Mouse (Mus musculus): ENCODE data around the gene Actn4. TPM values are rescaled to one million over a fixed set of nuclear protein-coding genes. Genes with fewer than 3 reads are reported as not detected.

Gene Actn4
- total RNA-seq, 1 experiment, result 566 TPM

DNA sequence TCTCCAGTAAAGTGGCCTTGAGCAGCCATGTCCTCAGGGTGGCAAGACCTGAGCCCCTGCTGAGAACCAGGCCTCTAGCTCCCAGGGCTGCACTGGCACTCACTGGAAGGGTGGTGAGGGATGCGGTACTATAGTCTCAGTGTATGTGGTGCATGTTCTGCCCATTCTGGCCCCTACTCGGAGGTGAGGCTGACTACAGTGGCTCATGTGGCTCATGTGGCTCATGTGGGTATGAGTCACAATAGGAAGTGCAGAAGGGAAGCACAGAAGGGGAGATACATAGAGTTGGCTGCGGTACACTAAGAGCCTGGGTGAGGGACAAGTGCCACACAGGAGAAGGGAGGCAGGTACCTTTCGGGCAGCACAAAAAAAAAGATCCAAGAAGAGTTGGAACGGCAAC, 54.9 kb downstream of the Actn4 start:
- no peaks in the 10 kb centered on the region for H3K9me3 ChIP-seq (ENCODE audit: control insufficient read depth, insufficient read depth, low read depth, low read length)
- H3K9ac ChIP-seq (ENCODE audit: insufficient read depth, low read depth, low read length, poor library complexity, severe bottlenecking), result no peak overlapping the region
- no peak overlapping the region for H3K27ac ChIP-seq (ENCODE audit: insufficient read depth, low read depth, low read length, poor library complexity, severe bottlenecking)
- DNase-seq (ENCODE audit: low read depth, low spot score), result no peak
- in situ Hi-C loops (cut with MboI; ENCODE audit: low sequenced_read_pairs in 2 of 2, unreplicated experiment in 2 of 2), result no loop called here
- no peak for TF ChIP-seq MAFK (IDR thresholded peaks at IDR 0.05; ENCODE audit: insufficient read depth, low read depth, low read length)
- no peak for TF ChIP-seq ZC3H11A (IDR thresholded peaks at IDR 0.05; ENCODE audit: borderline replicate concordance, low read depth, low read length)
- TF ChIP-seq HCFC1 (IDR thresholded peaks at IDR 0.05; ENCODE audit: borderline replicate concordance, insufficient read depth, low read length), result no peak
- TF ChIP-seq CHD2 (IDR thresholded peaks at IDR 0.05; ENCODE audit: low read depth, low read length), result no peak
- TF ChIP-seq ZNF384 (IDR thresholded peaks at IDR 0.05; ENCODE audit: low read depth, low read length), result no peak
- H3K36me3 ChIP-seq (ENCODE audit: control insufficient read depth, insufficient read depth, low read length, poor library complexity, severe bottlenecking), result peaks cover 89% of the 10 kb centered on the region
- H3K4me3 ChIP-seq (ENCODE audit: insufficient read depth in 1 of 2, low read depth in 1 of 2, low read length in 2 of 2, poor library complexity in 1 of 2, severe bottlenecking in 1 of 2), result no peak overlapping the region
- no peaks in the 10 kb centered on the region; a peak in 1 of 4 replicates for H3K4me1 ChIP-seq (ENCODE audit: control insufficient read depth in 2 of 2, insufficient read depth in 2 of 2, low read length in 2 of 2, poor library complexity in 1 of 2)

DNA sequence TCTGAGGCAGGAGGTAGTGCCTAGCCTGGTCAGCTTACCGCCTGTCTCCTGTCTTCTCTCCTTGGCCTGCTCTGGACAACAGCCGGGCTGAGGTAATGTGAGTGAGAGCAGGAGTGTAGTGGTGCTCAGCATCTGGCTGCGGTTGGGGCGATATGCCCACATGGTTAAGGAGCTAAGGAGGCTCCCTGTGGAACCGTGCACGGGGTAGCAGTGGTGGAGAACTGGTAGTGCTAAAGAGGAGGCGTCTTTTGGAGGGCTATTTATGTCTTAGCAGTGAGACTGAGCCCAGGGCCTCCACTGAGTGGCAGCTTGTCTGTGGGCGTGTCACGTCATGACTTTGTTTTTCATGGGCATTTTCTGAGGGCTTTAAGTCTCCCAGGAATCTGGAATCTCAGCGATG, 58.4 kb downstream of the Actn4 start:
- in situ Hi-C loops (cut with MboI; ENCODE audit: low sequenced_read_pairs in 2 of 2, unreplicated experiment in 2 of 2), result no loop called here
- no peak for DNase-seq (ENCODE audit: low read depth, low spot score)
- no peak overlapping the region for H3K4me3 ChIP-seq (ENCODE audit: insufficient read depth in 1 of 2, low read depth in 1 of 2, low read length in 2 of 2, poor library complexity in 1 of 2, severe bottlenecking in 1 of 2)
- H3K36me3 ChIP-seq (ENCODE audit: control insufficient read depth, insufficient read depth, low read length, poor library complexity, severe bottlenecking), result peaks cover 93% of the 10 kb centered on the region
- H3K4me1 ChIP-seq (ENCODE audit: control insufficient read depth in 2 of 2, insufficient read depth in 2 of 2, low read length in 2 of 2, poor library complexity in 1 of 2), result no peaks in the 10 kb centered on the region; a peak in 1 of 4 replicates
- no peaks in the 10 kb centered on the region for H3K9me3 ChIP-seq (ENCODE audit: control insufficient read depth, insufficient read depth, low read depth, low read length)
- TF ChIP-seq MAFK (IDR thresholded peaks at IDR 0.05; ENCODE audit: insufficient read depth, low read depth, low read length) (no peak), ZNF384 (IDR thresholded peaks at IDR 0.05; ENCODE audit: low read depth, low read length) (no peak), HCFC1 (IDR thresholded peaks at IDR 0.05; ENCODE audit: borderline replicate concordance, insufficient read depth, low read length) (no peak), CHD2 (IDR thresholded peaks at IDR 0.05; ENCODE audit: low read depth, low read length) (no peak), ZC3H11A (IDR thresholded peaks at IDR 0.05; ENCODE audit: borderline replicate concordance, low read depth, low read length) (no peak)
- no peak overlapping the region for H3K27ac ChIP-seq (ENCODE audit: insufficient read depth, low read depth, low read length, poor library complexity, severe bottlenecking)
- no peak overlapping the region for H3K9ac ChIP-seq (ENCODE audit: insufficient read depth, low read depth, low read length, poor library complexity, severe bottlenecking)

DNA sequence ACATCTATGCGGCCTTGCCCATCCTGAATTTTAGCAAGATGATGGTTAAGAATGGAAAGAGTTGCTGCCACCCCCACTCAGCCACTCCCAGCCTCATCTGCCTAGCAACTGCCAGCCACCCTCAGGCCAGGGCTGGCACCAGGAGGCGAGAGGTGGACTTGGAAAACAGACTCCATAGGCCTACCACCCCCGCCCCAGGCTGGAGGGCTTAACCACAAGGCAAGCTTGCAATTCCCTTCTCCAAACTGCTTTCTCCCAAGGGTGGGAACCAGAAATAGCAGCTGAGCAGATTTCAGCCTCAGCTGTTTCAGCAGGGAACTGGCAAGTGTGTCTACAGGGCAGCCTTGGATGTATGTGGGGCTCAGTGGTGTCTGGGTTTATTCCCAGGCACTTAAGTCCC, 59.3 kb downstream of the Actn4 start:
- H3K4me1 ChIP-seq (ENCODE audit: control insufficient read depth in 2 of 2, insufficient read depth in 2 of 2, low read length in 2 of 2, poor library complexity in 1 of 2), result no peaks in the 10 kb centered on the region; a peak in 1 of 4 replicates
- H3K9ac ChIP-seq (ENCODE audit: insufficient read depth, low read depth, low read length, poor library complexity, severe bottlenecking), result no peak overlapping the region
- in situ Hi-C loops (cut with MboI; ENCODE audit: low sequenced_read_pairs in 2 of 2, unreplicated experiment in 2 of 2), result no loop called here
- H3K36me3 ChIP-seq (ENCODE audit: control insufficient read depth, insufficient read depth, low read length, poor library complexity, severe bottlenecking), result peaks cover 93% of the 10 kb centered on the region
- no peak overlapping the region for H3K4me3 ChIP-seq (ENCODE audit: insufficient read depth in 1 of 2, low read depth in 1 of 2, low read length in 2 of 2, poor library complexity in 1 of 2, severe bottlenecking in 1 of 2)
- no peak overlapping the region for H3K27ac ChIP-seq (ENCODE audit: insufficient read depth, low read depth, low read length, poor library complexity, severe bottlenecking)
- H3K9me3 ChIP-seq (ENCODE audit: control insufficient read depth, insufficient read depth, low read depth, low read length), result no peaks in the 10 kb centered on the region
- TF ChIP-seq CHD2 (IDR thresholded peaks at IDR 0.05; ENCODE audit: low read depth, low read length) (no peak), ZNF384 (IDR thresholded peaks at IDR 0.05; ENCODE audit: low read depth, low read length) (no peak)
- no peak for DNase-seq (ENCODE audit: low read depth, low spot score)

- Histone ChIP-seq H3K9ac (ENCODE audit: insufficient read depth, low read depth, low read length, poor library complexity, severe bottlenecking) (no peak overlapping the region), H3K9me3 (ENCODE audit: control insufficient read depth, insufficient read depth, low read depth, low read length) (no peaks in the 10 kb centered on the region), H3K4me1 (ENCODE audit: control insufficient read depth in 2 of 2, insufficient read depth in 2 of 2, low read length in 2 of 2, poor library complexity in 1 of 2) (no peaks in the 10 kb centered on the region; a peak in 1 of 4 replicates), H3K4me3 (ENCODE audit: insufficient read depth in 1 of 2, low read depth in 1 of 2, low read length in 2 of 2, poor library complexity in 1 of 2, severe bottlenecking in 1 of 2) (no peak overlapping the region), H3K27ac (ENCODE audit: insufficient read depth, low read depth, low read length, poor library complexity, severe bottlenecking) (no peak overlapping the region), H3K36me3 (ENCODE audit: control insufficient read depth, insufficient read depth, low read length, poor library complexity, severe bottlenecking) (peaks cover 93% of the 10 kb centered on the region)
- no peak for DNase-seq (ENCODE audit: low read depth, low spot score)
- in situ Hi-C loops (cut with MboI; ENCODE audit: low sequenced_read_pairs in 2 of 2, unreplicated experiment in 2 of 2), result no loop called here
- TF ChIP-seq HCFC1 (IDR thresholded peaks at IDR 0.05; ENCODE audit: borderline replicate concordance, insufficient read depth, low read length) (no peak), MAFK (IDR thresholded peaks at IDR 0.05; ENCODE audit: insufficient read depth, low read depth, low read length) (no peak)
These were observed 60.0 kb downstream of the Actn4 start for GRCm38 (mm10) chr7:28902180-28902579.

DNA sequence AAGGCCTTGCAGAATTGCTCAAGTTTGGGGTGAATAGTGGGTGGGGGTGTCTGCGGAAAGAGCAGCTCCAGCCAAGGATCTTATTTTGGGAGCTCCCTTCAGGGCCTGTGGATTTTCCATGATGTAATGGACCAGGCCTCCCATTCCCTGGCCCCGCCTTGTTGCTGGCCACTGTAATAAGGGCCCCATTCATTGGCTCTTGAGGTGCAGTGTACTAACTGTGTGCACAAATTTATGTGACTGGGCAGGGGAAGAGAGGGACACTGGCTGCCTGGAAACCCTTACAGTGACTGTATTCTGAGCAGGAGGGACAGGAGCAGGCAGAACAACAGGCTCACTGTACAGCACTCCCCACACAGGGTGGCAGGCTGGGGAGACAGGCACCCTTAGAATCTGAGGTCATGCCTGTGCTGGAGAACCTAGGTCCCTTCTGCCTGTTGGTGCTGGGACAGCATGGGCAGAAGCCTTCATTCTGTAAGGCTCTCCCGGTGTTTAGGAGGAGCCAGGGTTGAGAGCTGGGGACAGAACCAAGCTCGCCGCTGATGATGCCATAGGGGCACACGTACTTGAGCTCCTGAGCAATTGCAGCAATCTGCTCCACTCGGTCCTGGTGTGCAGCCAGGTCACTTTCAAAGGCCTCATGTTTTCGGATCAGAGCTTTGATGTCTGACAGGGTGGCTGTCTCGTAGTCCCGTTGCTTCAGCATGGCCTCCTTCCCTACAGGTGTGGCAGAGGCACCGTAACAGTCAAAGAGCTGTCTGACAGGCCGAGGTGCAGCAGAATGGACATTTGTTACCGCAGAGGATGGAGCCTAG, 60.6 kb downstream of the Actn4 start:
- H3K4me3 ChIP-seq (ENCODE audit: insufficient read depth in 1 of 2, low read depth in 1 of 2, low read length in 2 of 2, poor library complexity in 1 of 2, severe bottlenecking in 1 of 2), result no peak overlapping the region
- no peak overlapping the region for H3K9ac ChIP-seq (ENCODE audit: insufficient read depth, low read depth, low read length, poor library complexity, severe bottlenecking)
- no peaks in the 10 kb centered on the region; a peak in 1 of 4 replicates for H3K4me1 ChIP-seq (ENCODE audit: control insufficient read depth in 2 of 2, insufficient read depth in 2 of 2, low read length in 2 of 2, poor library complexity in 1 of 2)
- no peak overlapping the region for H3K27ac ChIP-seq (ENCODE audit: insufficient read depth, low read depth, low read length, poor library complexity, severe bottlenecking)
- no peak for DNase-seq (ENCODE audit: low read depth, low spot score)
- TF ChIP-seq ZC3H11A (IDR thresholded peaks at IDR 0.05; ENCODE audit: borderline replicate concordance, low read depth, low read length), result no peak
- TF ChIP-seq ZNF384 (IDR thresholded peaks at IDR 0.05; ENCODE audit: low read depth, low read length), result no peak
- no peak for TF ChIP-seq MAFK (IDR thresholded peaks at IDR 0.05; ENCODE audit: insufficient read depth, low read depth, low read length)
- no peak for TF ChIP-seq CHD2 (IDR thresholded peaks at IDR 0.05; ENCODE audit: low read depth, low read length)
- no peaks in the 10 kb centered on the region for H3K9me3 ChIP-seq (ENCODE audit: control insufficient read depth, insufficient read depth, low read depth, low read length)
- peaks cover 93% of the 10 kb centered on the region for H3K36me3 ChIP-seq (ENCODE audit: control insufficient read depth, insufficient read depth, low read length, poor library complexity, severe bottlenecking)
- in situ Hi-C loops (cut with MboI; ENCODE audit: low sequenced_read_pairs in 2 of 2, unreplicated experiment in 2 of 2), result no loop called here
